Mouse (Mus musculus): ENCODE measurements around the gene Slc25a26. TPM values are rescaled to one million over a fixed set of nuclear protein-coding genes. Genes with fewer than 3 reads are reported as not detected.

Gene Slc25a26
- polyA plus RNA-seq, 1 experiment from 2014 or later: 9.8 TPM

DNA sequence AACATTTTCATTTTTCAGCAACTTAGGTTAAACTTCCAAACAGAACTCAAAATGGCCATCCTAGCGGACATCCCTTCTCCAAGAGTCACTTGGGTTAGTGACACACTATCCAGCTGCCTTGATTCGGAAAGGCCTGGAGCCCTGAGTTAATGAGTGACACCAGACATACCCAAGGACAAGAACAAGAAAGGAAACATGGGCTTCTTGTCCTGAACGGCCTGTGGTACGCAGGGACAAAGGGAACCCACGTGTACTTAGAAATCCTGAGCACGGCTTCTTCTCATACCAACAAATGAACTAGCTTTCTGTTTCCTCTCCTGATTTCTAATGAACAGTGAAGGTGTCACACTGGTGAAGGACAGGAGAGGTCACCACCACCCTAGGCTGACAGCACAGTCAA is 114.2 kb downstream of the Slc25a26 start:
- Histone ChIP-seq H3K9me3 (replicated peaks) (no peaks in the 10 kb centered on the region), H3K4me1 (no peaks in the 10 kb centered on the region), H3K27me3 (ENCODE audit: low read depth, poor library complexity, severe bottlenecking) (no peaks in the 10 kb centered on the region), H3K27ac (replicated peaks) (no peak overlapping the region), H3K36me3 (peaks cover 99% of the 10 kb centered on the region), H3K4me3 (no peak overlapping the region)
- no peak for DNase-seq (ENCODE audit: low spot score)
- 94% methylated on average over 6 of the region's 6 CpGs for WGBS

DNA sequence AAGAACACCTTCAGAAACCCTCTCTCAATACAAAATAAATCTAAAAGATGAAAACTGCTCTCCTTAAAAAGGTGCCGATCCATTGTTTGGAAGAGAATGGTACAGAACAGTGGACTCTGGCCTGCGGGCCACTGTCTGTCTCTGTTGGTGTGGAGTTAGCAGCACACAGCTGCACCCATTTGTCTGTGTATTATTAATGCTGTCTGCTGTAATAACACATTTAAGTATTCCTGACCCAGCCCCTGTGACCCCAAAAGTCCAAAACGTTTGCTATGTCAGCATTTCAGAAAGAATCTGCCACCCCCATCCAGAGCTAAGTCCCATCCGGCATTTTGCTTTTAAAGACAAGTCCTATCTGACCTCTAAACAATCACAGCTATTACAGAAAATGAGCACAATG is 115.8 kb downstream of the Slc25a26 start:
- H3K4me1 ChIP-seq: no peaks in the 10 kb centered on the region
- 87% methylated on average over 4 of the region's 4 CpGs for WGBS
- no peaks in the 10 kb centered on the region for H3K9me3 ChIP-seq (replicated peaks)
- no peaks in the 10 kb centered on the region for H3K27me3 ChIP-seq (ENCODE audit: low read depth, poor library complexity, severe bottlenecking)
- no peak overlapping the region for H3K27ac ChIP-seq (replicated peaks)
- no peak for DNase-seq (ENCODE audit: low spot score)
- no peak overlapping the region for H3K4me3 ChIP-seq
- peaks cover 99% of the 10 kb centered on the region for H3K36me3 ChIP-seq

DNA sequence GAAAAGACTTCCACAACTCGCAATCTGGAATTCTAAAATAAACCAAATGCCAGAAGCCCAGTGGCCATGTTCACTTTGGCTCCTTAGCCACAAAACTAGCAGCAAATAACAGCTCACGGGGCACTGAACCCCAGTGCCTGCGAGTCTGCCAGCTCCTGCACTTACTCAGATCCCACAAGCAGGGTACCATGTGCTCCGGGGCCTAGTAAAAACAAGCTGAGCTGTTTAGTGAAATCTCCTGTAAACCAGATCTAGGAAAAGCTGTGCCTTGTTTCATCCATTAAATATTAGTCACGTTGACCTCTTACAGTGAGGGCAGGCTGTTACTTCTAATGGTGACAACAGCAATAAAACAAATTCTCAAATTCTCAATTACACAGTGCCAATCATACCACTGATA is 118.5 kb downstream of the Slc25a26 start:
- no peak for DNase-seq (ENCODE audit: low spot score)
- Histone ChIP-seq H3K27ac (replicated peaks) (no peak overlapping the region), H3K9me3 (replicated peaks) (no peaks in the 10 kb centered on the region), H3K36me3 (peaks cover 99% of the 10 kb centered on the region), H3K4me3 (no peak overlapping the region), H3K4me1 (no peaks in the 10 kb centered on the region), H3K27me3 (ENCODE audit: low read depth, poor library complexity, severe bottlenecking) (no peaks in the 10 kb centered on the region)
- 92% methylated on average over 5 of the region's 5 CpGs for WGBS

DNA sequence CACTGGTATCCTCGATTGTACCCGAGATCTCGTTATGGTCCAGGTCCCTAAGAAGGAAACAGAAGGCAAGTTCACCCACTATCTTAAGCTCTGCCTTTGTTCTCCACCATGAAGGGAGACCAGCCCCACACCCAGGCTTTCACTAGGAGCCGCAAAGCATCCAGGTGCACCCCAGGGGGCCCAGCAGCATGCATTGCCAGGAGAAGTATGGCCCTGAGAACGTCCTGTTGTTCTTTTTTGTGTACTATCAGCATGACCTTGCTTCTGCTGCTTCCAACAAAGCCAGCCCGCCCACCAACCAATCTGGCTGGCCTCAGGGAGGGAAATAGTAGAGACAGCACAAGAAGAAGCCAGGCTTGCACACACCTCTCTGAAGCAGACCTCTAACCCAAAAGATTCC is 120.2 kb downstream of the Slc25a26 start:
- H3K36me3 ChIP-seq: peaks cover 100% of the 10 kb centered on the region
- H3K4me3 ChIP-seq: no peak overlapping the region
- H3K27ac ChIP-seq (replicated peaks): no peak overlapping the region
- no peaks in the 10 kb centered on the region for H3K27me3 ChIP-seq (ENCODE audit: low read depth, poor library complexity, severe bottlenecking)
- no peaks in the 10 kb centered on the region for H3K9me3 ChIP-seq (replicated peaks)
- H3K4me1 ChIP-seq: no peaks in the 10 kb centered on the region
- no peak for DNase-seq (ENCODE audit: low spot score)
- WGBS: 83% methylated on average over 6 of the region's 6 CpGs

DNA sequence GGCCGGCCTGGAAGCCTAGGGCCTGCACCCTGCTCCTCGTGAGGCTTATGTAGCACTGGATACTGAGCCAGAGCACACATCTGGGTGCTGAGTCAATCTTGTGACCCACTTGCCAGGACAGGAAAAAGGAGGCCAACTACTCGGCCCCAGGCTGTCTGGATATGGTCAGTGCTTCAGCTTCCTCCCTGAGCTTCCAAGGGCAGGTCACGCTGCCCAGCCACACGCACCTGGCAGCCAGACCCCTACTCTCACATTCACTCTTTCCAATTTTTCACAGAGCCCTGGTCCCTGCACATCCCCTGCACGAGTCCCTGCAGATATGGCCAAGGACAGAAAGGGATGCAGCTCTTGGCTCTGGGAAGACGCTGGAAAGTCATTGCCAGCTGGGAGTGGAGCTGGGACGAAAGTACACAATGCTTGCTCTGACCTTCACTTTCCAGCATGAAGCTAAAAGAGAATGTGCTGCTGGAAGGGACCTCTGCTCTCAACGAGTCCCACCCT is 120.7 kb downstream of the Slc25a26 start:
- H3K36me3 ChIP-seq: peaks cover 100% of the 10 kb centered on the region
- no peaks in the 10 kb centered on the region for H3K9me3 ChIP-seq (replicated peaks)
- H3K4me1 ChIP-seq: no peaks in the 10 kb centered on the region
- 85% methylated on average over 9 of the region's 9 CpGs for WGBS
- no peak for DNase-seq (ENCODE audit: low spot score)
- no peak overlapping the region for H3K4me3 ChIP-seq
- no peaks in the 10 kb centered on the region for H3K27me3 ChIP-seq (ENCODE audit: low read depth, poor library complexity, severe bottlenecking)
- H3K27ac ChIP-seq (replicated peaks): no peak overlapping the region

DNA sequence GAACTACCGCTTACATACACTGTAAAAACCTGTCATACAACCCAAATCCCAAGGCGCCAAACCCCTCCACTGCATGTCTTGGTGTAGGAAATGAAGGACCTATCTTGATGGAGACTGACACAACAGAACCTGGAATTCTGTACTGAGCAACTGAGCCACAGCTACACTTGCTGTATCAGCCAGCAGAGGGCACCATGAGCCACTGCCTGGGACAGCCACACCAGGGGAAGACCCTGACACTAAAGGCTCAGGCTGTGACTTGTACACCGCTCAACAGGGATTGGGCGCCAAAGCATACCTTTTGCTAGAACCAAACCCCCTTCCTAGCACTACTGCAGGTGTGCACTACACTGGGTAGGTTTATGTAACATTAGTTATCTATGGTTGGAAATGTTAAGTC is 122.9 kb downstream of the Slc25a26 start:
- H3K4me1 ChIP-seq: peaks cover 5% of the 10 kb centered on the region
- DNase-seq (ENCODE audit: low spot score): peak; percentile 65
- H3K9me3 ChIP-seq (replicated peaks): no peaks in the 10 kb centered on the region
- no peak overlapping the region for H3K27ac ChIP-seq (replicated peaks)
- no peaks in the 10 kb centered on the region for H3K27me3 ChIP-seq (ENCODE audit: low read depth, poor library complexity, severe bottlenecking)
- peaks cover 99% of the 10 kb centered on the region for H3K36me3 ChIP-seq
- no peak overlapping the region for H3K4me3 ChIP-seq
- WGBS: 88% methylated on average over 4 of the region's 4 CpGs

DNA sequence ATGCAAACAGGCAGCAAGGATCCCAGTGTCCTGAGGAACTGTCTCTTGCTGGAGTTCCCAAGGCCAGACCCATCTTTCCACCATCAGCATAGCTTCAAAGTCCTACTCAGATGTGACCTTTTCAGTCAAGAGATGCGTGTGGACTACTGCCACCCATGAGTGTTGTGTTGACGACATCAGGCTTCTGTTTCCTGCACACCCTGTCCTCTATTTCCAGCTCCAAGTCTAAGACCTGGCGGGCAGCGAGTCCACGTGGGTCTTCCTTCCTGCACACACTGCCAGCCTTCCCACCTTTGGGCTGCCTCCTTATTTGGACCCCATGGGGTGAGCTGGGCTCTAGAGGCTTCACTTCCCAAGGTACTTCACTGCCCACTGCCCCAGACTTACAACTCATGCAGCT is 124.4 kb downstream of the Slc25a26 start:
- WGBS: 93% methylated on average over 5 of the region's 5 CpGs
- Histone ChIP-seq H3K9me3 (replicated peaks) (no peaks in the 10 kb centered on the region), H3K27ac (replicated peaks) (no peak overlapping the region), H3K36me3 (peaks cover 97% of the 10 kb centered on the region), H3K27me3 (ENCODE audit: low read depth, poor library complexity, severe bottlenecking) (no peaks in the 10 kb centered on the region), H3K4me1 (peaks cover 20% of the 10 kb centered on the region), H3K4me3 (no peak overlapping the region)
- no peak for DNase-seq (ENCODE audit: low spot score)

DNA sequence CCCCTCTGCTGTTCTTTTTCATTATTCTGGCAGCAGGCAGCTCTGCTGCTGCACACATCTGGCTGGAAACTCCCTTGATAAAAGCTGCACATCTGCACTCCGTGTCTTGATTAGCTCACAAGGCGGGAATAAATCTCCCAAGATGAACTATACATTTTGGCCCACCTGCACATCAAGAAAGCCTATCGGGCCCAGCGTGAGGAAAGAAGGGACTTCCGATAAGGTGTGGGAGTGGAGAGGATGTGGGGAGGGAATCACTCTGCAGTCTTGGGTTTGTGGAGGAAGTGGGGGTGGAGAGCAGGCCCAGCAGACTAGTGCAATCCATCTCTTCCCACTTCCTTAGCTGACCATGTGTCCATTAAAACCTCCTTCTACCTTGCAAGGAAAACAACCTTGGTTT is 125.8 kb downstream of the Slc25a26 start:
- peaks cover 88% of the 10 kb centered on the region for H3K36me3 ChIP-seq
- no peak overlapping the region for H3K27ac ChIP-seq (replicated peaks)
- H3K27me3 ChIP-seq (ENCODE audit: low read depth, poor library complexity, severe bottlenecking): no peaks in the 10 kb centered on the region

DNA sequence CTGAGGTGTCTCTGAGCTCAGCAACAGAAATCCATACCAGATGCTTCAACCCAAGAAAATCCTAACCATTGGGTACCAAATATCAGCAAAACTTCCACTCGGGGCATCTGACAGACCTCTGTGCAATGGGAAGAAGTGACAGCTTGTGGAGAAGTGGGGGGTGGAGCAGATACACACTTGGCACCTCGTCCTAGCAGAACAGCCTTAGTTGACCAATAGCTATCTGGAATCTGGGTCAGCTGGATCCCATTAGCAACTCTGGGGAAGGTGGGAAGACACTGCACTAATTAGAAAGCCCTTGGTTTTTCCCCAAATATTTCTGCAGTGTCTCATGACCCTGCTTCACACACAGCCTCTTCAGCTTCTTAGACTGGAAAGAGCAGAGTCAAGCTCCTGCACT is 126.7 kb downstream of the Slc25a26 start:
- peaks cover 79% of the 10 kb centered on the region for H3K36me3 ChIP-seq
- no peaks in the 10 kb centered on the region for H3K9me3 ChIP-seq (replicated peaks)
- H3K27me3 ChIP-seq (ENCODE audit: low read depth, poor library complexity, severe bottlenecking): no peaks in the 10 kb centered on the region
- H3K27ac ChIP-seq (replicated peaks): no peak overlapping the region
- H3K4me3 ChIP-seq: no peak overlapping the region
- no peak for DNase-seq (ENCODE audit: low spot score)
- 66% methylated on average over 2 of the region's 2 CpGs for WGBS
- peaks cover 43% of the 10 kb centered on the region for H3K4me1 ChIP-seq

More for the DNA sequence above, 125.8 kb downstream of the Slc25a26 start:
- no peak for DNase-seq (ENCODE audit: low spot score)
- Histone ChIP-seq H3K4me3 (no peak overlapping the region), H3K9me3 (replicated peaks) (no peaks in the 10 kb centered on the region), H3K4me1 (peaks cover 34% of the 10 kb centered on the region)
- WGBS: 94% methylated on average over 5 of the region's 5 CpGs

DNA sequence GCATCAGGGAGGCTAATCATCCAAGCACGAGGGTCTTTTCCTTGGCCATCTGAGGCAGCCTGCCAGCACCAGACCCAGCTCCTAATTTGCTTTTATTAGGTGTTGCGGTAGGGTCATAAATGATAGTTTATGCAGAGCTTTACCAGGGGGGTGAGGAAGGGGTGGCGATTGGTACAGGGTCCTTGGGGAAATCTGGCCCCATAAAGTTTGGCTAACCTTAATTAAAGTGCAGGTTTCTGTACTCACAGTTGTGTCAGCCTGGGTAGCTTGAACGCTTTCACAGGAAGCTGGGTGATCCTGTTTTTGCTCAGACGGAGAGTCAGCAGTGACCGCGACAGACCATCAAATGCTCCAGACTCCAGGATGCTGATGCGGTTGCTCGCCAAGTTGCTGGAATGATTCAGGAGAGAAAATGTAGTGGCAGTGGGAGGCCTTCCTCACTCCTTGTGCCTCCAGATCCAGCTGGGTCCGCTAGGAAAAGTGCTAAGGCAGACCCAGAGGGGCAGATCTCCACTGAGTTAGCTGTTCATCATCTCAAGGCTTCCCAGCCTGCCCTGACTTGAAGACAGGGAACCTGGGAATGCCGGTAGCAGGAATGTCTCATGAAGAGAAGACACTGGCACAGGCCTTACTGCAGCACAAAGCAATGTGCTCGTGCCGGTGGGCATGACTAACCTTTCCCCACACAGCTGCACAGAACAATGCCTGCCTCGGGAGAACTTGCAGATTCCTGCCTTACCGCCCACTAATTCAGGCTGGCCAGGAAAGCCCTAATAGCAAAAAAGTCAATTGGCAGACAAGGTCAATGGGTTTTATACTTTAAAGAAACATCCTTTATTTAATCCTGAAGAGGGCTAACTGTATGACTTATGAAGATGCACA is 127.8 kb downstream of the Slc25a26 start:
- WGBS: 79% methylated on average over 15 of the region's 15 CpGs
- H3K27ac ChIP-seq (replicated peaks): peak overlapping the region; percentile 50
- DNase-seq (ENCODE audit: low spot score): no peak
- no peaks in the 10 kb centered on the region for H3K9me3 ChIP-seq (replicated peaks)
- H3K36me3 ChIP-seq: peaks cover 68% of the 10 kb centered on the region
- no peaks in the 10 kb centered on the region for H3K27me3 ChIP-seq (ENCODE audit: low read depth, poor library complexity, severe bottlenecking)
- H3K4me3 ChIP-seq: no peak overlapping the region
- H3K4me1 ChIP-seq: peaks cover 55% of the 10 kb centered on the region

DNA sequence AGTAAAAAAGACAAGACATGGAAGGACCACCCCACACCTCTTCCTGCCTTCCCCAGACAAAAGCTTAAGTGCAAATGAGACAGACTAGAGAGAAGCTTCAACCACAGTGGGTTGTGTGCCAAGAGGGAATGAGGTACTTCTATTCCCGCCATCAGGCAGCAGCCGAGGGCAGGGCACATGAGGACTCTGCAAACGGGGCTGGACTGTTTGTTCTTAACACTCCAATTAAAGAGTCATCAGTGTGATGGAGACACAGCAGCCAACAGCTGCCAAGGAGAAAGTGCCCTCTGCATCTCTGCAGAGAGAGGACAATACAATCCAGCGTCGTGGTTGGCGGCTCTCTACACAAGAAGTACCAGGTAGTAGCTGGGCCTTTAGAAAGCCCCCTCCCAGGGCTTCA is 128.7 kb downstream of the Slc25a26 start:
- H3K27me3 ChIP-seq (ENCODE audit: low read depth, poor library complexity, severe bottlenecking): no peaks in the 10 kb centered on the region
- peaks cover 59% of the 10 kb centered on the region for H3K36me3 ChIP-seq
- peak overlapping the region; percentile 52; the same call in 1 of the 2 replicates for H3K27ac ChIP-seq (replicated peaks)
- 80% methylated on average over 6 of the region's 6 CpGs for WGBS
- peaks cover 57% of the 10 kb centered on the region for H3K4me1 ChIP-seq
- H3K9me3 ChIP-seq (replicated peaks): no peaks in the 10 kb centered on the region
- DNase-seq (ENCODE audit: low spot score): no peak
- H3K4me3 ChIP-seq: no peak overlapping the region

DNA sequence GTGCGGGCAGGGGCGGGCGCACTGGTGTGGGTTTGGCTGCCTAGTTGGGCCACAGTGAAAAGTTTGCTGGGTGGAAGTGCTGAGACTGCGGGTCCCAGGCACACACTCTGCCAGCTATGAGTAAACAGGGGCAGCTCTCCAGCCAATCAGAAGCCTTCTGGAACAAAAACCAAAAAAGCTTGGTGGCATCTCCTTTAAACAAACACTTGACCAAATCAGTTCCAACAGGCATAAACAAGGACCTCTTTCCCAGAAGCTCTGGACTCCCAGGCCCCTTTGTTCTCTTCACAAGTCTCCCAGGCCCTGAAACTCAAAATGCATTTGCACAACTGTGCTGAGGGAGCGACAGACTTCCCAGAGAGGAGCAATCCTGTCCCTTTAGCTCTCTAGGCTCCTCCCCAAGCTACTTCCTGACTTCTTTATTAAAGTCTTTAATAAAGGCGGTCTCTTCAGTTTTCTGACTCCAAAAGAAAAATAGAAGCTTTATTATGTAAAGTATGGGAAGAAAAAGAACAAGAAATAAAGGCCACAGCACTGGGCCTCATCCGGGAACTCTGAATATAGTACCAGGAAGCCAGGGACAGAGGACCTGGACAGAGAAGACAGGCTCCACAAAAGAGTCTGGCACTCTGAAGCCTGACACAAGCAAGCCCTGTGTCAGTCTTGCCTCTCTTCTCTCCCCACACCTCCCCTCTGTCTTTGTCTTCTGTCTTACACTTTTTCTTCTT is 131.1 kb downstream of the Slc25a26 start:
- Histone ChIP-seq H3K27ac (replicated peaks) (peak overlapping the region; percentile 77), H3K4me1 (peaks cover 77% of the 10 kb centered on the region), H3K4me3 (no peak overlapping the region), H3K36me3 (peaks cover 35% of the 10 kb centered on the region), H3K27me3 (ENCODE audit: low read depth, poor library complexity, severe bottlenecking) (no peaks in the 10 kb centered on the region), H3K9me3 (replicated peaks) (no peaks in the 10 kb centered on the region)
- DNase-seq (ENCODE audit: low spot score): peak; percentile 38
- WGBS: 57% methylated on average over 7 of the region's 7 CpGs

DNA sequence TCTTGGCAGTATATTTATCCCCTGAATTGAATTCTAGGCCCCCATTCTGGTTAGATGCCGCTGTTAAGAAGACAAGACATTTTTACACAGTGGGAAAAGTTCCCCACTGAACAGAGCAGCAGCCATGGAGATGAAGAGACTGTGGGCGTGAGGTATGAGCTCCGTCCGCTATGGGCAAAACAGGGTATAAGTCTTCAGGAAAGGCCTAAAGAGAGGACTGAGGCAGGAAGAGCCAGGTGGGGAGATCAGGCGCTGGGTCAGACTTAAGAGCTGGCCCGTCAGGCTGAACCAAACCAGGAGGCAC is 131.6 kb downstream of the Slc25a26 start:
- no peak for DNase-seq (ENCODE audit: low spot score)
- Histone ChIP-seq H3K36me3 (peaks cover 30% of the 10 kb centered on the region), H3K4me3 (no peak overlapping the region), H3K9me3 (replicated peaks) (no peaks in the 10 kb centered on the region), H3K27me3 (ENCODE audit: low read depth, poor library complexity, severe bottlenecking) (no peaks in the 10 kb centered on the region), H3K27ac (replicated peaks) (peak overlapping the region; percentile 77), H3K4me1 (peaks cover 82% of the 10 kb centered on the region)
- 60% methylated on average over 6 of the region's 6 CpGs for WGBS

All from midbrain, embryonic 10.5 days (tissue).